Mouse (Mus musculus) monocyte, adult 59 days (primary cell): ENCODE measurements around the gene Erc2. TPM values are rescaled to one million over a fixed set of nuclear protein-coding genes. Genes with fewer than 3 reads are reported as not detected.

Experiments
- total RNA-seq, 2 experiments: library from RNA; stranded (reverse); gene quantifications; one replicate each; pipeline ENCODE4 v1.2.4; 2023

Gene Erc2
- total RNA-seq, result not detected

DNA sequence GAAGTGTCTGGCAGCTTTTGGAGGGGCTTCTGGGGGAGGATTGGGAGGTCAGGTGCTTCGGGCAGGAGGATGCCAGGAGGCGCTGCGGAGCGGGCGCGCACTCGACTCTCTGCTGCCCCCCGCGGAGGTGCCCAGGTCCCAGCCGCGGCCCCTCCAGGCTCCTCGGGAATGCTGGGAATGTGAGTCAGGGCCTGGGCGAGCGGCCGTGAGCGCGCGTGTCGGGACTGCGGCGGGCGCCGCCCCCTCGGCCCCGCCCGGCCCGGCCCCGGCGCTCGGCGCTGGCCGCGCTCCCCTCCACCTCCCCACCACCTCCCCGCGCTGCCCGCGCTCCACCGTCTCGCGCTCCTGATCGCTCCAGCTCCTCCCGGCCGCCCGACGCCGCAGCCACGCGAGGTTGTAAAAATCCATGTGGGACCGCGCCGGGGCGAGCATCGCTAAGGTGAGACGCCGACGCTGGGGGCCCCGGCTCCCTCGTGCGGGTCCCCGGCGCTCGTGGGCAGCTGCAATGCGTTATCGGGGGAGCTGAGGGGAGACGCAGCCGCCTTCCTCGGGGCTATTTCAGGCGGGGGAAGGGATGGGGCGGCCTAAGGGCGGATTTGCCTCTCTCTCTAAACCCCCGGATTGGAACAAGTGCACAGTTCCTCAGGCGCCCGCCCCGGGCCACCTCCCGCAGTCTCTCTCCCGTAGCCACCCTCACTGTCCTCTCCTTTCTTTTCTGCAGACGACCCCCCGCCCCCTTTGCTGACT is at the start of gene Erc2:
Gene Erc2 (plus strand): TSS at position 253 of the 747 bp plus-strand sequence.

DNA sequence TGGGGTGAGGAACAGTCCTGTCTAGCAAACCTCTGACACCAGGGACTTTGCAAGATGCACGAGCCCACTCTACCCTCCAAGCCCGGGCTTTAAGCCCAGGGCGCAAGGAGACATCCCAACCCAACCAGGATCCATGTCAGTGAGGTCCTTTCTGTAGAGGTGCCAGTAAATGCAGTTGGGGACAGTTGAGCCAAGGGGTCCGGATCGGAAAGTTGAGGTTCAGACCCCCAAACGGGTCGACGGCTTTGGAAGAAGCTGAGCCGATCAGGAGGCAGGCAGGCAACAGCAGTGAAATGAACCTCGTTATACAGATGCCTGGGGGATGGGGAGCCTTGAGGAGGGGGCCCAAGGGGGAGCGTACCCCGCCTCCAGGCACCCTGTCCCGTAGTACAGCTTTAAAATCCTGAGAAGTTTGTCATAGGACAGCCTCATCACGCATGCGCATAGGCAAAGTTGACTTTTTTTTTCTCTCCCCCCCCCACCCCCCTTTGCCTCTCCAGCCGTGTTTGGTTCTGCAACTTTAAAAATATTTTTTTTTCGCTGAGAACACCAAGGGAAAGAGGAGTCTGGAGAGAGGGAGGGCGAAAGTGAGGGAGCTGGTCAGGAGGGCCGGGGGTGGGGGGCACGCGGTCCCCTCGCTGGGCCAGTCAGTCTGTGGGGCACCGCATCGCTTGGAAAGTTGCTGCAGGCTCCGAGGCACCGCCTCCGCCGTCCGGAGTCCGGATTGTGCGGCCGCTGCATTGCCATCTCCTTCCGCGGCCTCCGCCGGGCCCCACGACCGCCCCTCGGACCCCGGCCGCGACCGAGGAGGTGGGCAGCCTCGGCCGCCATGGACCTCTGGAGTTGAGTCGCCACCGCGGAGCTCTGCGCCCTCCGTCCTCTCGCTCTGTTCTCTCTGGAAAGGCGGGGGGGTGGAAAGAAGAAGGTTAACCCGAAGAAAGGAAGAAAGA is 882.1 kb downstream of the Erc2 start, which contains the start of gene Wnt5a:
Gene Wnt5a (plus strand): TSS at position 650 of the 950 bp plus-strand sequence.

Other genes starting within 250 kb of the Erc2 start
- 10 to 100 TPM; 25.2 to 27.2 TPM for gene Fam208a, start 193.6 kb upstream of the Erc2 start, total RNA-seq
- gene Ccdc66, start 114.0 kb upstream of the Erc2 start, total RNA-seq, result 1 to 10 TPM; 6.5 to 8.7 TPM